In genomic region chr10:76931122-76931521, GRCm38 (mm10) we compare ENCODE assay signal across 9 mouse cellular contexts. TPM values are rescaled to one million over a fixed set of nuclear protein-coding genes. Genes with fewer than 3 reads are reported as not detected.
DNase-seq lines count a peak whose midpoint lies in the region; ATAC-seq and TF ChIP-seq lines count a peak whose summit lies in the region.
"Had no signal": no experiment of that assay in that cellular context is flagged by ENCODE, and none has a peak within 500 bp of the region (broad histone marks: within the 10 kb centered on the region; RNA-seq: fewer than 3 reads in every experiment).

No protein-coding gene starts in this region.

- H3K27me3 ChIP-seq in cerebellum, adult 2 months (ENCODE audit: control insufficient read depth, insufficient read depth, low read length) = no peaks in the 10 kb centered on the region
- H3K27me3 ChIP-seq in neural tube, embryonic 15.5 days (replicated peaks) = no peaks in the 10 kb centered on the region
- H3K27me3 ChIP-seq: hindbrain, embryonic 15.5 days had no signal

- TF ChIP-seq CTCF in cerebellum, adult 2 months (IDR thresholded peaks at IDR 0.05; ENCODE audit: borderline replicate concordance, insufficient read depth, low read depth, low read length) = no peak

- WGBS in cerebellum, adult 2 months = 35% methylated on average over 6 of the region's 6 CpGs
- WGBS in neural tube, embryonic 15.5 days = 81% methylated on average over 6 of the region's 6 CpGs

- peak overlapping the region; percentile 78; the same call in 1 of the 2 replicates for H3K27ac ChIP-seq in cerebellum, adult 2 months (ENCODE audit: insufficient read depth, low read length)
- no peak overlapping the region for H3K27ac ChIP-seq in neural tube, embryonic 15.5 days (replicated peaks)
- H3K27ac ChIP-seq: hindbrain, embryonic 15.5 days had no signal

- no peaks in the 10 kb centered on the region for H3K36me3 ChIP-seq in neural tube, embryonic 15.5 days
- H3K36me3 ChIP-seq: hindbrain, embryonic 15.5 days had no signal

- no peak for TF ChIP-seq POLR2A in cerebellum, adult 2 months (IDR thresholded peaks at IDR 0.05; ENCODE audit: borderline replicate concordance, insufficient read depth, low read length)

- H3K4me1 ChIP-seq in cerebellum, adult 2 months (ENCODE audit: control insufficient read depth, insufficient read depth, low read length) = peaks cover 11% of the 10 kb centered on the region
- H3K4me1 ChIP-seq in neural tube, embryonic 15.5 days = no peaks in the 10 kb centered on the region
- H3K4me1 ChIP-seq: hindbrain, embryonic 15.5 days had no signal

- ATAC-seq in neural tube, embryonic 15.5 days (ENCODE audit: low FRiP score) = no peak

- H3K9me3 ChIP-seq in neural tube, embryonic 15.5 days (replicated peaks) = no peaks in the 10 kb centered on the region
- H3K9me3 ChIP-seq: hindbrain, embryonic 15.5 days had no signal

- DNase-seq in ovary, adult 18-20 months (ENCODE audit: low spot score) = peak; percentile 26
- DNase-seq in ovary, postnatal 10 days (ENCODE audit: low spot score) = no peak
- peak; percentile 64 to 76 for DNase-seq in cerebellum, adult 2 months
- DNase-seq in heart, postnatal 14 days = peak; percentile 58 to 79
- DNase-seq in ovary, postnatal 14 days (ENCODE audit: low spot score) = peak; percentile 57
- no peak for DNase-seq in right cerebral cortex, postnatal 14 days
- DNase-seq in thymus, postnatal 14 days = no peak

- intact Hi-C loops in heart, postnatal 14 days (cut with DNase I) = no loop called here

- H3K4me2 ChIP-seq in neural tube, embryonic 15.5 days = no peak overlapping the region
- H3K4me2 ChIP-seq: hindbrain, embryonic 15.5 days had no signal

- H3K4me3 ChIP-seq in cerebellum, adult 2 months (replicated peaks; ENCODE audit: insufficient read depth, low read depth, low read length) = no peak overlapping the region
- H3K4me3 ChIP-seq in neural tube, embryonic 15.5 days (replicated peaks) = no peak overlapping the region
- H3K4me3 ChIP-seq: hindbrain, embryonic 15.5 days had no signal

- H3K9ac ChIP-seq in neural tube, embryonic 15.5 days (replicated peaks) = no peak overlapping the region
- H3K9ac ChIP-seq: hindbrain, embryonic 15.5 days had no signal

RNA-seq across cellular contexts. Expression of gene Pcbp3, which starts 30.6 kb away (rescaled TPM):
- polyA plus RNA-seq in cerebellum, adult 2 months (2012; rRNA removed) = 72.3 and 79.5 TPM in 2 replicates
- total RNA-seq in heart, postnatal 14 days (2021) = 1 to 10 TPM; 7.7 TPM
- polyA plus RNA-seq in neural tube, embryonic 15.5 days (2015; fragmentation: Nextera tagmentation; extraction: Ambion mirVana) = 98.8 and 103 TPM in 2 replicates

Comparison
In these comparisons a context has a peak if more than half of its experiments do, and no peak if none do; other contexts are left out.
1. DNase-seq: peak in ovary, adult 18-20 months (single experiment), cerebellum, adult 2 months (2 of 2), heart, postnatal 14 days (2 of 2) and ovary, postnatal 14 days (single experiment); none in ovary, postnatal 10 days (single experiment), right cerebral cortex, postnatal 14 days (single experiment) and thymus, postnatal 14 days (single experiment).